Mouse (Mus musculus): ENCODE results near the gene Scn3b. TPM values are rescaled to one million over a fixed set of nuclear protein-coding genes. Genes with fewer than 3 reads are reported as not detected.

Gene Scn3b
- total RNA-seq (2022), result 10 to 100 TPM in 2 of 4 experiments, 1 to 10 TPM in 2; 8.7 to 14.7 (median 11.9) TPM

DNA sequence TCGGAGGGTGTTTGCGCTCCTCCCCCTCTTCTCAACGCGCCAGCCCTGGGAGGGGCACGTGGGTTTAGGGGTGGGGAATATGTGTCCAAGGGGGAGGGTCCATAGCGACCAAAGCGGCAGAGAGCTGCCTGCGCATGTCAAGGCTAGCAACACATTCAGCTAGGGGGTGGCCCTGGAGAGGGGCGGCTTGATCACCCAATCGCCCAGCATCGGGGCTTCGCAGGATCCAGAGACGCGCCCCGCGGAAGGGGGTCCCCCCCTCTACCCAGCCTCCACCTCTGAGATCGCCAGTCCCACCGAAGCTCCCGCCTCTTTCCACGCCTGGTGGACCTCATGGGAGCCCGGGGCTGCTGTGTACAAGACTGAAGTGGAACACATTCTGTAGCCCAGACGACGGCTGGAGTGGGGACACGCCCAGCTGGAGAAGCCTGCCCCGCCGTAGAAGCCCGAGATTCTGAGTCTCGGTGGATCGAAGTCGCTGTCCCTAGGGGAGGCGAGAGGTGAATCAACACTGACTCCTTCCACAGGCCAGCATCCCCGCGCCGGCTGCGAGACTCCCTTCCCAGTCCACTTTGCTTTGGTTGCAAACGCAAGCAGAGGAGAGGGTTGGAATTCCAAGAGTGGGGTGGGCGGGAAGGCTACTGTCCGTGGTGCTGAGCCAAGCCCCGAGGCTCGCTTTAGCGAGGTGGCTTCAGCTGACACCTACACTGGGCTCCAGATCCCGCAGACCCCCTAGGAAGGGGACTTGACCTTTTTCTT is at the start of gene Scn3b:
Scn3b (plus strand) TSS at position 115 of the 759 bp plus-strand sequence.
- DNase-seq, result no peak

DNA sequence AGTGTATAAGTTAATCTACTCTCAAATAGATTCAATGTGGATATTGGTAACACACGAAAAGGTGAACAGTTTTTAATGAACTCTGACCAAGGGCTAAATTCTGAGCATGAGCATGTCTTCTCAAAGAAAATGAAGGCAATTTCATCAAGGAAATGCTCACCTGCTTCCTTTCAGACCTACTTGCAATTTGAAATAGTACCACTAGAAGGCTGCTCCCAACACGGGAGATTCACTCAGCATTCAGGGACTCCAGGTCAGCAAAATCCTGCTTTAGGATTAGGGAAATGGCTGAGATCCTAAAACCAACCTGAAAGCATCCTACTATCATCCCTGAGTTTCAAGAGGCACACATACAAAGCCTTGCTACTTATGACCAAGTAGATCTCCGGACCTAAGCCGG is 44.7 kb upstream of the Scn3b start:
- DNase-seq, result no peak

DNA sequence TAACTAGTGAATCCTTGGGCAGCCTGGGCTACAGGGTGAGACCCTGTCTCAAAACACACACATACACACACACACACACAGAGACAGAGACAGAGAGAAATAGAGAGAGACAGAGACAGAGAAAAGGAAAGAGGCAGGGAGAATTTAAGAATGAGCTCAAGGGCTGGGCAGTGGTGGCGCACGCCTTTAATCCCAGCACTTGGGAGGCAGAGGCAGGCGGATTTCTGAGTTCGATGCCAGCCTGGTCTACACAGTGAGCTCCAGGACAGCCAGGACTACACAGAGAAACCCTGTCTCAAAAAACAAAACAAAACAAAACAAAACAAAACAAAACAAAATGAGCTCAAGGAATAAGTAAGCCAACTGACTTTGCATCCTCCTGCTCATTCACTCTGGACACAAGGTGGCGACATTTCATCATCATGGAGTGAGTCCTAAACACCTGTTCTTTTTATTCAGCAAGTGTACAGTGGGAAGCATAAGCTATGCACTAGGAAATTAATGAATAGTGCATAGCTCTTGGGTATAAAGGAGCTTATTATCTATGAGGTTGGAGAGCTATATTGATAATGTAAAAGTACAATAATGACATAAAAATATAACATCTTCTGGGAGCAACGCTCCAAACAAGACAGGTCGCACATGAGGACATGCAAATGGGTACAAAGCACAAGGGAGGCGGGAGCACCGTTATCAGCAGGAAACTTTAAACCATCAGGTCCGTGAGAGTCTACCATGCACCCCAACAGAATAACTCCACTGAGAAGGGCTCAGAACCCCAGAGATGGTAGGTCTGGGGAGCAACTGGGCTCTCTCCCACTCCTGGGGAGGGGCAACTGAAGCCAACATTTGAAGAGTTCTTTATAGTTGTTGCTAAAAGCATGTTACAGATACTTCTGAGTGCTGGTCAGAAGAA is 40.9 kb upstream of the Scn3b start:
- no peak for DNase-seq

DNA sequence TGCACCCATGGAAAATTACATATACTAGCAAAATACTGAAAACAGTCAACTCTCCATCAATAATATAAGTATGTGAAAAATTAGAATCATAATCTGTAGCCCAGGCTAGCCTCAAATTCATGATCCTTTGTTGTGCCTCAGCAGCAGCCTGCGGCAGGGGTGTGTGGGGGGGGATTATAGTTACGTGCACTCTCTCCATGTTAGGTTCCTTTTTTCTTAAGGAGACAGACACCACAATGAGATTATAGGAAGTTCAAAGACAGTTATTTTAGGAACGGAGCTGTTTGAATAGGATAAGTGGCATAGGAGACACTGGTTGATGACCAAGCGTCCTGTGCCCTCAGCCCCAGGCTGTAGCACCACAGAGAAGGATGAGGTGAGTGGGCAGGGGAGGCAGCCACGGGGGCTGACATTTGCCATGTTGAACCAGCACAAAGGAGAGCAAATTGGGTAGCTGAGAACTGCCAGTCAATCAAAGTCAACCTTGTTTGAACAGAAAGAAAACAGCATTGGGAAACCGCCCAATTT is 40.1 kb upstream of the Scn3b start:
- DNase-seq, result no peak

DNA sequence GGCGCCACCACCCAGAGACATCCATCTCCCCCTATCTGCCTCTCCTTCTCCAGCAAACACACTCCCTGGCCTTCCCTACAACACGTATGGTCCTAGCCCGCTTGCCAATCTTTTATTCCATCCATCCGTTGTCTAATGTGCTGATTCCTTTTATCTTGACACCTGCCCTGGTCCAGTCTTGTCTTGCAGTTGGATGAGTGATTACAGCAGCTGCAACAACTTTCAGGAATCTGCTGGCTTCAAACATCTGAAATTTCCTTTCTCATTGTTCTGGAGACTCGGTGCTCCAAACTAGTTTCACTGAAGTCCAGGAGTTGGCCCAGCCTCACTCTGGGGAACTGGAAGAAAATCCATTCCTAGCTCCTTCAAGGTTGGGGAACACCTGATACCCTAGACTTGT is 39.5 kb upstream of the Scn3b start:
- no peak for DNase-seq

DNA sequence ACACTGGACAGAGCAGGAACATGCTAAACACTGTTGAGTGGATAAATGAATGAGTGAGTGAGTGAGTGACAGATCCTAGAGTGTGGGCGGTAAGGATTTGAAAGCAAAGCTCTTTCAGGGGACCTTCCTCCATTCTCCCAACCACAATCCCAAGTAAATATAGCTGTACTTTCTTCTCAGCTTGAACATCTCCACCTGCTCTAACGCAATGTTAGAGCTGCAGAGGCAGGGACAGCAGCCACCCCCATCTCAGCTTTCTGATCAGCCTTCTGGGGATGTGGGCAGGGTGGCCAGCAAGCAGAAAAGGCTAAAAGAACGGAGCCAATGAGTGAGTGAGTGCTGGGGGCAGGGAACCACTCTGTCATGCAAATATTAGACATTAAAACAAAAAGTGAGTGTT is 38.0 kb upstream of the Scn3b start:
- no peak for DNase-seq

DNA sequence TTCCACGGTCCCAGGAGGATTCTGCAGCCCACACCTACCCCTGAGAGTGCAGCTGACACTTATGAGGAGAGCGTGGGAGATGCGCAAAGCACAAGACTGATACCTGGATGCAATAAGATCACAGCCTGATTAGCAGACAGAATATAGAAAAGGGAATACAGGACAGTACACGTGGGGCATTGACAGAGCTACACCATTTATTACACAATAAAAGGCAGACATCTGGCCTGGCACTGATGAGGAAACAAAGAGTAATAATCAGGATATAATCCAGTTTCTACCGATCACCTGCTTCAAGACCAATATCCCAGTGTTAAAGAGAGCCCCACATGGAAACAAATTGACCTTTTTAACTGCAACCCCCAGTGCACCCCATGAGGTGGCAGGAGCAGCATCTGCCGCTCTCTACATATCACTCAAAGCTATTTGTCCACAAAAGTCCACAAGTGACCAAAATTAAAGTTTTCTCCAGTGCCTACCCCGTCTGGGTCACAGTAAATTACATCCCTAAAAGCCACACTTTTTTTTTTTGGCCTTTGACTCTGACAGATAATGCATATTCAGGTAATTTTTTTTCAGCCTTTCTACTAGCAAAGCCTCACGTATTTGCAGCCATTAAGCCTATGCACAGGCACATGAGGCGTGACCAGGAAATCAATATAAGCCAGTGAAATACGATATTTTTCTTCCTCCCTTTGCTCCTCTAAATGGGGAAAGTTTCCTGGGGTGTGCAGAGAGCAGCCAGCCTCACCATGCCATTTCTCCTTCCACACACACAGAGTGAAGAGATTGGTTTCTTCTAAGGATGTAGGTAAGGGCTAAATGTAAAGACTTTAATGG is 34.6 kb upstream of the Scn3b start:
- DNase-seq, result no peak

DNA sequence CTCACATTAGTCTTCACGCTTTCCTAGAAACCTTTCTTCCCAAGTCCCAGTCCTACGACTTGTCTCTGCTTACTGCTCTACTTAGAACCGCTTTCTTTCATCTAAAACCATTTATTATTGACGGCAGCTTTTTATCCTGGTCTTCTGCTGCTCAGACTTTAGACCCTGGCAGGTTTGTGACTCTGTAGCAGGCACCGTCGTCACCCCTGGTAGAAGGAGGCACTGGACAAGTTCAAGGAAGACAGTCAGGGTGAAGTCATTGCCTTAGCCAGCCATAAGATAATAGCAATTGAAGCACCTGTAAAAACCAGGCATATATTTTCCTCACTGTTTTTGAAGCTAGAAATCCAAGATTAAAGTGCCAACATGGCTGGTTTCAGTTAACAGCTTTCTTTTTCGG is 33.8 kb upstream of the Scn3b start:
- DNase-seq, result no peak

DNA sequence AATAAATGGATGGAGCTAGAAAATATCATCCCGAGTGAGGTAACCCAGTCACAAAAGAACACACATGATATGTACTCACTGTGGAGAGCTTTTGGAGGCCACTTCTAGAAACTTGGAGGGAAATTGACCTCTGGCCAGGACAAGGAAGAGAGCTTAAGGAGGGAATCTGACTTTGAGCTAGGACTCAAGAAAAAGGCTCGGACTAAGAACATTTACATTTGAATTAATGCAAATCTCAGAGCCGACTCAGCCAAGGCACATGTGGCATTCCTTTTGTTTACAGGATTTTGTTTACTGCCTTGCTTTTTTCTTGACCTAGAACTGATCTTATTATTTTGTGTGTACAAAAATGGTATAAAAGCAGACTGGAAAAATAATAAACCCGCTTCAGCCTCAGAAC is 29.3 kb upstream of the Scn3b start:
- no peak for DNase-seq

DNA sequence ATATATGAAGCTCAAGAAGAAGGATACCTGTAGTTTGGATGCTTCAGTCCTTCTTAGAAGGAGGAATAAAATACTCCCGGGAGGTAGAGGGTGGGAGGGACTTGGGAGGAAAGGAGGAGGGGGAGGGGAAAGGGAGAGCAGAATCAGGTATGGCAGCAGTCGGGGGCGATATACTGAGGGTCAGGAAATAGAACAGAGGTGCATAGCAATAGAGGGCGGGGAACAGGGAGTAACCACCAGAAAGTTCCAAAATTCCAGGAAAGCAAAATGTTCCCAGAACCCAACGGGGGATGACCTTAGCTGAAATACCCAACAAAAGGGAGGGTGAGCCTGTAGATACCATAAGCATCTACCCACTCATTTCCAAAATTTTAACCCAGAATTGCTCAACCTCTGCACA is 28.7 kb upstream of the Scn3b start:
- DNase-seq, result no peak

DNA sequence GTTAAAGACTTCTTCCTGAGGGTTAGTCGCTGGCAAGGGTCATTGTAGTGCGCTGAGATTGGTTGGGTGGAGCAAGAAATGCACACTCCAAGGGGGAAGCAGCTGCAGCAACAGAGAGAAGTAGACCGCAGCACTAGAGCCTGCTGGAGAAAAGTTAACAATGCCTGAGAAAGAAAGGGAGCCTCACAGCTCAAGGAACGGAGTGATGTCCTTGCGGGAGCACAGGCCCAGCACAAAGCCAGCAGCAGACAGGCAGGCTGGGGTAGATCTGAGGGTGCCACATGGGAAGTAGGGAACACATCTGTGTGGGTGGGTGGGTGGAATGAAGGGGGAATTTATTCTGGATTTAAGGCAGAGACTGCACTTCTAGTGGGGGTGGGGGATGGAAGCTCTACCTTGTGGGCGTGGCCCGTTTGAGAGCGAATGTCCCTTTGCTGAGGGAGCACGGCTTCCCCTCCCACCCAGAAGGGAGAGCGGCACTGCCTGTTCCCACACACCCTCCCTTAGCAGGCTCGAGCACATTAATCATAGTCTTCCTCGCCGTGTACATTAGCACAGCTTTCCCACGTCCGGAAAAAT is 27.7 kb upstream of the Scn3b start:
- DNase-seq, result peak; percentile 17

DNA sequence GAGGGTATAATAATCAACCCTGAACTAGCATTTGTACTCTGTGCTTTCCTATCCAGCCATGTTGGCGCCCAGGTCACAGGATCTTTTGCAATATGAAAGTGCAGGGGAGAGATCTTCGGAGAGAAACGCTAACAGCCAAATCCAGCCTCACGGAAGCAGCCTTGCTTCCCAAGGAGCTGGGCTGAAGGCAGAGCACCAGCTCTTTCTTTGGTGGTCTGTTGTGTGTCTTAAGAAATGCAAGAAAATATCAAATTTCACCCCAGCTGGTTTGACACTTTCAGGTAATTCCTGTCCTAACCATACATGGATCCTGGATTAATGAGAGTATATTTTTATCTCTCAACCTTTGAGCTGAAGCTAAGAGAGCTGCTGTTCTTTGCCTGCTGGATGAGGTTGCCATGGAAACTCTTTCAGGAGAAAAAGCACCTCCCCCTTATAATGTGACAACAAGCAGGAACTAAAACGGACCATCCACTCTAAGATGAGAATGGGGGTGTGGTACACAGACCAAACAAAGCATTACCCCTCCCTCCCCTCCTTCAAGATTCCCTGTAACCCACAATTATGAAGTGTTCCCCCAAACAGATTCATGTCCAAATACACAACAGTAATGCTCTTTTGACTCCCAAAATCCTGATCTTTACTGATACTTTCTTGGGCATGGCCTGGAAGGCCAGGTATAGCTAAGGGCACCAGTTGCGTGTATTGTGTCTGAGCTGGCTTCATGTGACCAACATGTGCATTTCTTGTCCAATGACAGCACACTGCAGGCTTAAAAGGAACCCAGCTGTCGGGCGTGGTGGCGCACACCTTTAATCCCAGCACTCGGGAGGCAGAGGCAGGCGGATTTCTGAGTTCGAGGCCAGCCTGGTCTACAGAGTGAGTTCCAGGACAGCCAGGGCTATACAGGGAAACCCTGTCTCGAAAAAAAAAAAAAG is 26.8 kb upstream of the Scn3b start:
- no peak for DNase-seq

DNA sequence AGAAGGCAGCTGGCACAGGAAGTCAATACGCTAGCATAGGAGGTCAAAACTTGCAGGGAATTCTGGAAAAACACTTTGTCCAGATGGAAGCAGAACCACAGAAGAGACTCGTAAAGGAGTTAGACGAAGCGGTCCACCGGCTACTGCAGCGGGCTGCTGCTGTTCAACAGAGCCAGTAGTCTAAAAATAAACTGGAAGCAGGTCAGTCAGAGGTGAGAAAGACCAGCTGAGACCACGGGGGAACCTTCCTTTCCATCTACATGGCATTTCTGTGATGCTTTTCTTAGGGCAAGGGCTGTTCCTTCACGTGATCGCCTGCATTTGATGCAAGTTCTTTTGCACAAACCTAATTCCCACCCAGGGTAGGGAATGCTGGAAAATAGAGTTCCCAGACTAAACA is 23.6 kb upstream of the Scn3b start:
- no peak for DNase-seq

DNA sequence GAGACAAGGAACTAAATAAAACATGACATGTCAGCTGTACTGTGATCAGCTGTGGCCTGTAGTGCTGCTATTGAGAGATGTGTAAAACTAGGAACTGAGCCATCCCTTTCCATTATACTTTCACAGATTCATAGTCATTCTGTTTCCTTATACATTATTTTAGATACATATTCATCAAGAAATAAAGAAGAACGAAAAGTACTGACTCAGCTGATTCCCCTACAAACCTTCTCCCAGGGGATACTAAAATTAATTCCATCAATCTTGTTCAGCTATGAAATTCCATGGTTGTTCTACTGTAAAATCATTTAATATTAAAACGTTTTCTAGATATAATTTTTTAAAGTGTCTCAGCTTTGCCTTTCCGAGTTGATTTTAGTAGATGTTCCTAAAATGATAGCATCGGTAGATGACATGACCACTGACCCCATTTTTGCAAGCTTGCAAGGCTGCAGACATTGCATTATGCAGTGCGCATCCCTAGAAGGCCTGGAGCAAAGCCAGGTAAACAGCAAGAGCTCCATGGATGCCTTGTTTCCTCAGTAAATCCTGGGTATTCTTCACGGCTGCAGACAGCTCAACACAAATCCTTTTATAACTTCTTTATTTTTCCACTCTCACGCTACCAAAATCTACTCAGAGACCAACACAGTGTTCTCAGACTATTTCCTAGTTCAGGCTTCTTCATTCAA is 22.9 kb upstream of the Scn3b start:
- no peak for DNase-seq

DNA sequence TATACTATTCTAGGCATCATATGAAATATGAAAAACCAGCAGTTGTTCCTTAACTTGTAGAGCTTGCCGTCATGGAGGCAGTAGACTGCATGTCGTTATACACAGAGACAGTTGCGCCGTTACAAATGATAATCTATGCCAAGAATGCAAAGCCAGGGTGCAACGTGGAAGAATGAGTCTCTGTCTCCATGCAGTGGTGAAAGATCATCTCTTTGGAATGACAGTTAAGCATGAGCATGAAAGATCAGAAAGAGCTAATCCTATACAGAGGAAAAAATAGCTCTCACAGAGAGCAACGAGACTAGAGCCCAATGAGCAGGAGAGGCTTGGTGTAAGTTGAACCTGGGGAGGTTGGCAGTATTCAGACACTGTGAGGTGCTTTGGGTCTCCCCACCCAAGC is 22.3 kb upstream of the Scn3b start:
- DNase-seq, result no peak

DNA sequence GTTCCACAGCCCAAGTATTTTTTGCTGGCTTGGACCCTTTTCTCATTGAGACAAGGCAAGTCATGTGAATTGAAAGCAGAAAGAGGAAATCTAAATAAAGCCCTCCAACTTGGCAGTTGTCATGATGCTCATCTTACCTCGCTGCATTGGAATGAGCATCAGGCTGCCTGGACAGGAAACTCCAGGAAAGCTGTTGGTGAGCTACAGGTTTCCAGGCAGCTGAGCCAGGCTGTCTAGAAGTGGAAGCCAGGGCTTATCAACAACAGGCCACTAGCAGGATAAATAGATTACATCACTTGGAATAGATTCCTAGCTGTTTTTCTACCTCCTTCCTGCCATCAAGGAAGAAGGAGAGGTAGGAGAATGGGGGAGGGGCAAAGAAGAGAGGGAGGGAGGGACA is 19.9 kb upstream of the Scn3b start:
- DNase-seq, result no peak

DNA sequence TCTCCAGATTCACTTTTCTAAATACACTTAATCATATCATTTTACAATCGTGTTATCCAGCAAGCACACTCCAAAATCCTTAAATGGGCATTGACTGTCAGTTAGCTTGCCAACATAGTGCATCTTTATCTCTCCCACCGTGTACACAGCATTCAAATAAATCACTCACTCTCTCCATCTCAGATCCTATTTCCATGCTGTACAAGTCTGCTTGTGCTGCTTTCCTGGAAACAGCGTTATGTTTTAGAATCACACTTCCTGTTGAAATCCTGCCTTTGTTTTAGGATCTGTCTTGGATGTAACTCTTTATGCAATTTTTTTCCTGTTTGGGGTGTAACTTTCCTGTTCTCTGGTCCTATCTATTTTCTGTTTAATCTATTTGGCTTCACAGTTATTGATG is 16.6 kb upstream of the Scn3b start:
- DNase-seq, result no peak

DNA sequence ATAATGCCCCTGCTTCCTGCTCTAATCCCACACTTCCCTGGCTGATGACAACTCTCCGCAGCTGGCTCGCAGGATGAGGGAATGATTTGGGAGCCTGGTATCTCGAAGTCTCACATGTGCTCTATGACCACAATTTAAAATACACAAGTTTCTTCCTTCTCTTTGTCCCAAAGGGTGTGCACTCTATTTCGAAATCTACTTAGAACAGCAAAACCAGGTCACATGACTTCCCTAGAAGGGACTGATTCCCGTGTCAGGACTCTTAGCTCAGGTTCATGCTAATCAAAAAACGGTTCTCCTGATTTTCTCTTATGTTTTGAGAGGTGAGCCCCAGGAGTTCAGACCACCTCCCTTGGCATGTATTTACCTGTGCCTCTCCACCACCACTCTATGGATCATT is 5.1 kb upstream of the Scn3b start:
- no peak for DNase-seq

DNA sequence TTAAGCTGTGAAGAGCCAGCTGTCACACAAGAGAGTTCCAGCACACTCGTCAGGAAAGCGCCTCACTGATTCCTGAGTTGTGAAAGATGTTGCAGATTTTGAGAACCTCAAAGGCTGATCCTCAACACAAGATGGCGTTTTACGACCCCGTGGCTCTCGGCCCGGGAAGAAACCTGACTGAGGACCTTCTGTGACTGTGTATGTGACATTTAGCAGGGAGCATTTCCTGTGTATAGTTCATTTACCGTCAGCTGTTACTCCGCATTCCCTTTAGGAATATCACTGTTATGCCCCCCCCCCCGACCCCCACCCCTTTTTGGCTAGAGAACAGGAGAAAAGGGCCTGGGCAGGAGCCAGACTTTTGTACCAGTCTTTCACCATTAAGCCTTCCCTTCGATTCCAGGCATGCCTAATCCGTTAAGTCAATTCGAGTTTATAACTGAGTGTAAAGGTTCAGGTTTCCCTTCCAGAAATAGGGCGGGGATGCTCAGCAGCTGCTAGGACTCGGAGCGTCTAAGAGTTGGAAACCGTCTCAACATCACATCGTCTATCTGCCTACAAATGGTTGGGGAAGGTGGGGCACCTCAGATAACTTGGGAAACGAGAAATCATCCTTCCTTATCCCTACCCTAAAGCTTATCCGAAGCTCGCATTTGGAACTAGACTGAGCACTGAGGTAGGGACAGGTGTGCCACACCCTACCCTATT is 823 bp upstream of the Scn3b start:
- no peak for DNase-seq

DNA sequence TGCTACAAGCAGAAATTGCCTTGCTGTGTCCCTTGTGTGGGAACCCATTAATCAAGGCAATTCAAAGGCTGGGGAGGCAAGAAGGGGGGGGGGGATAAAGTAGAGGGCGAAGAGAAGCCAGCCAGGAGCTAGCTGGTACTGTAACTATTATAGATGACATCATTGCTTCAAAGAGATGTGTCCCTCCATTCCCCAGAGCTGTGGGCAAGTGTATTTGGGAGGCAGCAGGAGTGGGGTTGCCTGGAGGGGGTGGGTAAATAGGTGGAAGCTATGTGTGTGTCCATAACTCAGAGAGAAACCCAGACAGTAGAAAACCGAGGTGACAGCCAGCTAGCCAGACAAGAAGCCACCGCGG is 292 bp upstream of the Scn3b start:
- DNase-seq, result no peak
